Comparison of ENCODE assay signal across 21 mouse cellular contexts in genomic region chr12:109925866-109926265, GRCm38 (mm10).
DNase-seq lines count a peak whose midpoint lies in the region; ATAC-seq and TF ChIP-seq lines count a peak whose summit lies in the region.
"Had no signal": no experiment of that assay in that cellular context is flagged by ENCODE, and none has a peak within 500 bp of the region (broad histone marks: within the 10 kb centered on the region; RNA-seq: fewer than 3 reads in every experiment).

No protein-coding gene starts in this region.

- 77% methylated on average over 6 of the region's 6 CpGs for WGBS in hindbrain, postnatal 0 days
- WGBS in hindbrain, embryonic 14.5 days, result 79% methylated on average over 6 of the region's 6 CpGs

- DNase-seq in cerebellum, postnatal 14 days, result peak; percentile 54 to 62
- no peak for DNase-seq in cerebellum, adult 18-20 months
- DNase-seq in hindbrain, postnatal 0 days (ENCODE audit: low spot score), result peak; percentile 10
- no peak for DNase-seq in hindbrain, embryonic 14.5 days (ENCODE audit: low spot score)
- peak; percentile 20 to 29 for DNase-seq in right cerebral cortex, adult 2 months (ENCODE audit: low spot score in 2 of 2)
- no peak for DNase-seq in right cerebral cortex, postnatal 36 days (ENCODE audit: low spot score in 2 of 2)
- DNase-seq in heart, adult 9 months (ENCODE audit: low spot score in 2 of 2), result no peak
- DNase-seq: adrenal gland, postnatal 10 days; cerebellum, adult 8-10 months; gastrocnemius, adult 2 months; gastrocnemius, postnatal 25 days; heart, adult 11 months; heart, postnatal 14 days had no signal

- TF ChIP-seq CTCF in hindbrain, postnatal 0 days (IDR thresholded peaks at IDR 0.05; ENCODE audit: low read depth), result no peak

- H3K4me2 ChIP-seq in hindbrain, postnatal 0 days (ENCODE audit: low read depth, low read length), result no peak overlapping the region
- no peak overlapping the region for H3K4me2 ChIP-seq in hindbrain, embryonic 14.5 days (replicated peaks)
- H3K4me2 ChIP-seq: embryonic facial prominence, embryonic 15.5 days; heart, embryonic 11.5 days; heart, embryonic 15.5 days; hindbrain, embryonic 13.5 days had no signal

- ATAC-seq in hindbrain, postnatal 0 days, result 0 out of 2 replicates have a peak, but pooled peaks have one; percentile 51
- ATAC-seq in hindbrain, embryonic 14.5 days (ENCODE audit: low FRiP score), result no peak
- ATAC-seq: forebrain, embryonic 14.5 days; intestine, embryonic 16.5 days had no signal

- H3K36me3 ChIP-seq in hindbrain, postnatal 0 days (ENCODE audit: insufficient read depth, low read length), result no peaks in the 10 kb centered on the region
- H3K36me3 ChIP-seq in hindbrain, embryonic 14.5 days (replicated peaks; ENCODE audit: control insufficient read depth, insufficient read depth), result no peaks in the 10 kb centered on the region
- H3K36me3 ChIP-seq: embryonic facial prominence, embryonic 15.5 days; forebrain, embryonic 10.5 days; heart, embryonic 15.5 days; hindbrain, embryonic 13.5 days had no signal

- no peaks in the 10 kb centered on the region for H3K4me1 ChIP-seq in hindbrain, postnatal 0 days (ENCODE audit: insufficient read depth, low read length)
- H3K4me1 ChIP-seq in hindbrain, embryonic 14.5 days (replicated peaks; ENCODE audit: control insufficient read depth, insufficient read depth, low read length), result no peaks in the 10 kb centered on the region
- H3K4me1 ChIP-seq: embryonic facial prominence, embryonic 15.5 days; heart, embryonic 15.5 days had no signal

- no peak overlapping the region for H3K4me3 ChIP-seq in hindbrain, postnatal 0 days (ENCODE audit: low read length)
- H3K4me3 ChIP-seq in hindbrain, embryonic 14.5 days (replicated peaks; ENCODE audit: low read length), result no peak overlapping the region
- H3K4me3 ChIP-seq: embryonic facial prominence, embryonic 15.5 days; erythroblast, embryonic 14.5 days; forebrain, embryonic 10.5 days; gastrocnemius, adult 2 months; heart, embryonic 15.5 days; hindbrain, embryonic 13.5 days had no signal

- H3K27ac ChIP-seq in hindbrain, postnatal 0 days, result no peak overlapping the region
- H3K27ac ChIP-seq in hindbrain, embryonic 14.5 days, result no peak overlapping the region
- H3K27ac ChIP-seq: embryonic facial prominence, embryonic 15.5 days; forebrain, embryonic 10.5 days; gastrocnemius, adult 2 months; heart, embryonic 15.5 days; hindbrain, embryonic 13.5 days had no signal

- no peaks in the 10 kb centered on the region for H3K9me3 ChIP-seq in hindbrain, postnatal 0 days (ENCODE audit: low read length)
- H3K9me3 ChIP-seq in hindbrain, embryonic 14.5 days (ENCODE audit: control insufficient read depth, low read length), result no peaks in the 10 kb centered on the region
- H3K9me3 ChIP-seq: embryonic facial prominence, embryonic 15.5 days; forebrain, embryonic 10.5 days; heart, embryonic 15.5 days; hindbrain, embryonic 13.5 days had no signal

- H3K27me3 ChIP-seq in hindbrain, postnatal 0 days (ENCODE audit: insufficient read depth, low read length), result no peaks in the 10 kb centered on the region
- H3K27me3 ChIP-seq in hindbrain, embryonic 14.5 days (ENCODE audit: control insufficient read depth, insufficient read depth, low read length), result no peaks in the 10 kb centered on the region
- H3K27me3 ChIP-seq: embryonic facial prominence, embryonic 15.5 days; heart, embryonic 15.5 days; hindbrain, embryonic 13.5 days had no signal

- no peak overlapping the region for H3K9ac ChIP-seq in hindbrain, postnatal 0 days (replicated peaks; ENCODE audit: low read length)
- H3K9ac ChIP-seq in hindbrain, embryonic 14.5 days, result no peak overlapping the region
- H3K9ac ChIP-seq: embryonic facial prominence, embryonic 15.5 days; heart, embryonic 15.5 days; hindbrain, embryonic 13.5 days had no signal

Comparison
In these comparisons a context has a peak if more than half of its experiments do, and no peak if none do; other contexts are left out.
1. DNase-seq: peak in cerebellum, postnatal 14 days (2 of 2), hindbrain, postnatal 0 days (single experiment) and right cerebral cortex, adult 2 months (2 of 2); none in cerebellum, adult 18-20 months (0 of 2), hindbrain, embryonic 14.5 days (single experiment), right cerebral cortex, postnatal 36 days (0 of 2) and heart, adult 9 months (0 of 2).